Mouse (Mus musculus) E14TG2a.4 (cell line): ENCODE measurements around the gene Anp32e.
A peak's percentile ranks its signal among the peaks of the same experiment; 100 is the strongest.
"Not testable (repeated sequence)": the region's sequence is repeated elsewhere in the genome, so short reads cannot be mapped to it uniquely, and the experiment has no call there.

Experiments used
- H3K27me3 ChIP-seq: 2 replicates; pipeline ENCODE4 v1.6.1; 2014; ENCODE audit warnings: low read length, control low read depth; ENCODE audit not compliant: insufficient read depth
- H3K36me3 ChIP-seq: 2 replicates; pipeline ENCODE4 v1.6.1; 2014; ENCODE audit warnings: low read length, control low read depth; ENCODE audit not compliant: insufficient read depth
- H3K4me1 ChIP-seq: replicated peaks from 2 replicates; pipeline ENCODE4 v1.6.1; 2014; ENCODE audit warnings: low read depth, low read length, control low read depth
- H3K4me3 ChIP-seq: replicated peaks from 2 replicates; pipeline ENCODE4 v1.5.1; 2014; ENCODE audit warnings: mild to moderate bottlenecking, low read length
- H3K9me3 ChIP-seq: 2 replicates; pipeline ENCODE4 v1.6.1; 2014; ENCODE audit warnings: low read length, control low read depth
- CTCF ChIP-seq: conservative IDR thresholded peaks from 2 replicates; pipeline ENCODE4 v1.5.1; 2014; ENCODE audit warnings: low read length
- NANOG ChIP-seq: IDR thresholded peaks from 2 replicates; pipeline ENCODE4 v1.6.1; 2014; ENCODE audit warnings: borderline replicate concordance, low read length, mixed read lengths
- POU5F1 ChIP-seq: IDR thresholded peaks from 2 replicates; pipeline ENCODE4 v1.6.1; 2014; ENCODE audit warnings: low read length, borderline replicate concordance

Gene Anp32e

GRCm38 (mm10) chr3:95972251-95972872, 43.3 kb downstream of the Anp32e start:
- TF ChIP-seq NANOG (no peak), CTCF (no peak), POU5F1 (no peak)
- Histone ChIP-seq H3K9me3 (no peaks in the 10 kb centered on the region), H3K4me1 (peaks cover 16% of the 10 kb centered on the region), H3K27me3 (peaks cover 55% of the 10 kb centered on the region), H3K4me3 (peak overlapping the region; percentile 61), H3K36me3 (no peaks in the 10 kb centered on the region)

GRCm38 (mm10) chr3:95972873-95973634, 44.0 kb downstream of the Anp32e start:
- TF ChIP-seq CTCF (no peak), NANOG (no peak), POU5F1 (no peak)
- no peaks in the 10 kb centered on the region for H3K9me3 ChIP-seq
- H3K27me3 ChIP-seq = peaks cover 55% of the 10 kb centered on the region
- peaks cover 18% of the 10 kb centered on the region for H3K4me1 ChIP-seq
- no peaks in the 10 kb centered on the region for H3K36me3 ChIP-seq
- H3K4me3 ChIP-seq = peak overlapping the region; percentile 61

GRCm38 (mm10) chr3:95977079-95977478, 48.0 kb downstream of the Anp32e start:
- peaks cover 32% of the 10 kb centered on the region for H3K4me1 ChIP-seq
- no peak overlapping the region for H3K4me3 ChIP-seq
- H3K36me3 ChIP-seq = no peaks in the 10 kb centered on the region
- no peaks in the 10 kb centered on the region for H3K9me3 ChIP-seq
- TF ChIP-seq CTCF (no peak), POU5F1 (no peak), NANOG (no peak)
- H3K27me3 ChIP-seq = peaks cover 49% of the 10 kb centered on the region

- not testable (repeated sequence) for H3K36me3 ChIP-seq, H3K4me3 ChIP-seq, H3K9me3 ChIP-seq
- Histone ChIP-seq H3K27me3 (peaks cover 50% of the 10 kb centered on the region), H3K4me1 (peaks cover 35% of the 10 kb centered on the region)
Measured at GRCm38 (mm10) chr3:95977587-95977986, 48.5 kb downstream of the Anp32e start.

GRCm38 (mm10) chr3:95978265-95978664, 49.2 kb downstream of the Anp32e start:
- no peak for TF ChIP-seq POU5F1
- no peak for TF ChIP-seq NANOG
- no peak for TF ChIP-seq CTCF

GRCm38 (mm10) chr3:95980276-95980970, 51.4 kb downstream of the Anp32e start:
- Histone ChIP-seq H3K4me3 (no peak overlapping the region), H3K36me3 (no peaks in the 10 kb centered on the region), H3K9me3 (peaks cover 6% of the 10 kb centered on the region), H3K27me3 (peaks cover 35% of the 10 kb centered on the region), H3K4me1 (peaks cover 38% of the 10 kb centered on the region)
- no peak for TF ChIP-seq NANOG
- no peak for TF ChIP-seq CTCF
- no peak for TF ChIP-seq POU5F1

More at GRCm38 (mm10) chr3:95978265-95978664, 49.2 kb downstream of the Anp32e start:
- H3K27me3 ChIP-seq = peaks cover 46% of the 10 kb centered on the region
- H3K36me3 ChIP-seq = no peaks in the 10 kb centered on the region
- H3K9me3 ChIP-seq = no peaks in the 10 kb centered on the region
- no peak overlapping the region for H3K4me3 ChIP-seq
- H3K4me1 ChIP-seq = peaks cover 31% of the 10 kb centered on the region

GRCm38 (mm10) chr3:95982129-95982528, 53.1 kb downstream of the Anp32e start:
- peaks cover 38% of the 10 kb centered on the region for H3K27me3 ChIP-seq
- H3K9me3 ChIP-seq = peaks cover 6% of the 10 kb centered on the region
- H3K4me1 ChIP-seq = peaks cover 52% of the 10 kb centered on the region
- H3K4me3 ChIP-seq = no peak overlapping the region
- TF ChIP-seq NANOG = no peak
- no peak for TF ChIP-seq POU5F1
- no peak for TF ChIP-seq CTCF
- H3K36me3 ChIP-seq = no peaks in the 10 kb centered on the region

- Histone ChIP-seq H3K36me3 (no peaks in the 10 kb centered on the region), H3K4me1 (peaks cover 71% of the 10 kb centered on the region), H3K4me3 (peak overlapping the region; percentile 72), H3K27me3 (peaks cover 64% of the 10 kb centered on the region), H3K9me3 (peaks cover 6% of the 10 kb centered on the region)
- TF ChIP-seq NANOG (no peak), CTCF (no peak), POU5F1 (no peak)
Measured at GRCm38 (mm10) chr3:95985209-95986000, 56.4 kb downstream of the Anp32e start.
